Mouse (Mus musculus): ENCODE results near the gene Ltbp1. TPM values are rescaled to one million over a fixed set of nuclear protein-coding genes. Genes with fewer than 3 reads are reported as not detected.
A peak's percentile ranks its signal among the peaks of the same experiment; 100 is the strongest.

The Ltbp1 gene
- polyA plus RNA-seq, 1 experiment = 7.6 TPM

DNA sequence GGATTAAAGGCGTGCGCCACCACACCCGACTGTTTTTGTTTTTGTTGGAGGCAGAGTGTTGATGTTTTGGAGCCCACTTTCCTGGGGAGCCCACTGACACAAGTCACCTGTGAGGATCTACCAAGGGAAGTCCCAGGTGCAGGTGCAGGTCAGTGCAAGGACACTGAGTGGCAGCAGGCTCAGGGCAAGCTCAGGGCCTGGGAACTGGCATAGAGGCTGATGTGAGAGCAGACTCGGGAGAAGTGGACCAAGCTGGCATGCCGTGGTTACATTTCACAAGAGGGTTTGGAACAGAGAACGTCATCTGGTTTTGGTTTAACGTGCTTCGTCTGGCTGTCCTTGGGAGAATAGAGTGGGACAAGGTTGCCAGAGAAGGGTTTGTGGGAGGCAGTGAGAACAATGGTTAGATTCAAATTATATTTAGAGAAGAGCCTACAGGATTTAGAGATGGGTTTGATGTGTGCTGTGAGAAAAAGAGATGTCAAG, 46.1 kb downstream of the Ltbp1 start:
- 91% methylated on average over 8 of the region's 8 CpGs for WGBS
- DNase-seq (ENCODE audit: low read depth, low spot score) = no peak

DNA sequence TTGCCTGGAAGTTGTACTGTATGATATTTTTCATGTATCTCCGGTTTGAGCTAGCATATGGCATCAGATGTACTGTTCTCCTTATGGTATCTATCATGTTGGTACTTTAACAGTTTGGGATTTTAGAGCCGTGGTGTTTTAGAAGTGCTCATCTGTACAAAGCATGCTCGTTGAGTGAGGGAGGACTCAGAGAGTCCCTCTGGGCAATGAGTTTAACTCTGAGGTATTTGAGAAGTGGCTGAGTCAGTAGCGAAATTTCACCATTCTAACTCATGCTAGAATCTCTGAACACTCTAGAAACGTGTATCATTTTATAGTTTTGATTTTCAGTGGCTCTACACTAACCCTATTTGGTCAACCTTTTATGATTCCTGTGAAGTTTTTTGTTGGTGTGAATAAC, 49.9 kb downstream of the Ltbp1 start:
- no peak for DNase-seq (ENCODE audit: low read depth, low spot score)
- 69% methylated on average over 5 of the region's 5 CpGs for WGBS

DNA sequence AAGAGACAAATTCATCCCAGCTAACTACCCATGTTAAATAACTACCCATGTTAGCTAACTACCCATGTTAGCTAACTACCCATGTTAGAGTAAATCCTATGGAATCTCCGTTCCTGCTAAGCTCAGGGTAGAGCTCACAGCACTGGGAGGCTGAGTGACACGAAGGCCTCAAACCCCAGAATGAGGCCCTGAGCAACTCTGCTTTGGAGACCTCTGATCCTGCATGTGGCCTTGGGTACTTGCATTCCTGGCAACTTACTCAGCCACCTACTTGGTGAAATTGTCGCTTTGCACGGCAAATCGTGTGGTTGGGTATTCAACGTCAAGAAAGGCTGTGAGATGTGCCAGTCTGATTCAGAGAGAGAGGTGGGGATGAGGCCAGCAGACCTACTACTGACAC, 50.6 kb downstream of the Ltbp1 start:
- DNase-seq (ENCODE audit: low read depth, low spot score) = no peak
- 87% methylated on average over 6 of the region's 6 CpGs for WGBS

DNA sequence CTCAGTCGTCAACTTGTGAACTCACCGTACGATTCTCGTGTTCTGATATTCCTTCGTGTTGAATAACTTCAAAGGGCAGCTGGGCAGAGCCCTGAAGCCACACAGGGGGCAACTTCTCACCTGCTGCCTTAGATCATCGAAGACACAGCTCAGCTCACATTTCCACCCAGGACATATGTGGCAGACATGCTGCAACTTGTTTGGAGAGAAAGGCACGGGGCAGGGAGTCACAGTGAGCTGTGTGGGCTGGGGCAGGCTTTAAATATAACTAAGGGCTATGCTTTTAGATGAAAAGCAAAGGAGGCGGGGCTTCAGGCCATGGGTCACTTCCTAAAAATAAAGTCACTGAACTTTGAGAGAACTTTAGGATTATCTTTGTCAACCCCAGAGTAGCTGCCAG, 51.3 kb downstream of the Ltbp1 start:
- DNase-seq (ENCODE audit: low read depth, low spot score) = no peak
- 67% methylated on average over 8 of the region's 8 CpGs for WGBS

DNA sequence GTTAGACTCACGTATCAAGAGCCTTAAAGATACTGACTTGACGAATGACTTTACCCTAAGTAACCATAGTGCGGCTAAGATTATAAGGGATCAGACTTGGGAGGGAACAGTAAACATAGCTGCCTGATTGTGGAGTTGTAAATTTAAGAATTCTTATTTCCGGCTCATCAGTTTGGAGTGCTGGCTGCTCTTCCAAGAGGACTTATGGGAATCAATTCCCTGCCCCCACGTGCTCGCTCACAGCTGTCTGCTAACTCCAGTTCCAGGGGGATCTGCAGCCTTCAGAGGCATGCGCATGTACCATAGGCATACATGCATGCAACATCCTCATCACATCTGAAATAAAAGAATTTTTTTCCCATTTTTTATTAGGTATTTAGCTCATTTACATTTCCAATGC, 61.0 kb downstream of the Ltbp1 start:
- no peak for DNase-seq (ENCODE audit: low read depth, low spot score)
- WGBS = 58% methylated on average over 7 of the region's 7 CpGs

DNA sequence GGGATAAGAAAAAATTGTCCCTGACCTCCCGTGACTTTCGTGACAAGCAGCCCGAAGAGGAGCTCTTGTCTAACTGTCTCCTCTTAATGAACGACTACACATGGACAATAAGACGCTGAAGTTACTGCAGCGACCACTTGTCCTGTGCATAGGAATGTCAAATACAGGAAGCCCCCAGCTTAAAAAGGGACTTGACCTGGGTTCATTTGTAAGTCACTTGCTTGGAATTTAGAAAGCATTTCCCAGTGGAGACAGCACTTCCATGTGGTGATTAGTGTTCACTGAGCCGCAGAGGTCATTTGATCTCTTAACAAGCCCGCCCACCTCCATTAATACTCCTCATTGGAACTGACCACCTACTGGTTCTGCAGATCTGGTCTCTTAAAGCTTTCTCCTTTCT, 61.9 kb downstream of the Ltbp1 start:
- WGBS = 65% methylated on average over 8 of the region's 8 CpGs

DNA sequence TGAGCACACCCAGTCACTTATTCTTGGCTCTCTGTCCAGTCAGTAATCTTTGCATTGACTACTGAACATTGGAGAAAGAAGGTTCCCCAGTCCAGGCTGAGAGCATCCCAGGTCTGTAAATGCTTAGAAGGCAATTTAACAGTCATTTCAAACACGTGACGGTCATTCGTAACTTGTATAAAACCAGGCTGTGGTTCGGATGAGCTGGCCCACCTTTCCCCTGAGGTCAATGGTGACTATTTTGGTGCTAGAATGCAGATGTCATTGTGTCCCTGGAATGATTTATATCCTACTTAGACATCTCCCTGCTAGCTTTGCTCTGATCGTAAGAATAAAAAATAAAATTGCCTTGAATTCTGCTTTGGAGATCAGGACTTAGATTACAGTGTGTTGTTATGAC, 63.9 kb downstream of the Ltbp1 start:
- 75% methylated on average over 5 of the region's 5 CpGs for WGBS
- no peak for DNase-seq (ENCODE audit: low read depth, low spot score)

More for the DNA sequence above, 61.9 kb downstream of the Ltbp1 start:
- no peak for DNase-seq (ENCODE audit: low read depth, low spot score)

DNA sequence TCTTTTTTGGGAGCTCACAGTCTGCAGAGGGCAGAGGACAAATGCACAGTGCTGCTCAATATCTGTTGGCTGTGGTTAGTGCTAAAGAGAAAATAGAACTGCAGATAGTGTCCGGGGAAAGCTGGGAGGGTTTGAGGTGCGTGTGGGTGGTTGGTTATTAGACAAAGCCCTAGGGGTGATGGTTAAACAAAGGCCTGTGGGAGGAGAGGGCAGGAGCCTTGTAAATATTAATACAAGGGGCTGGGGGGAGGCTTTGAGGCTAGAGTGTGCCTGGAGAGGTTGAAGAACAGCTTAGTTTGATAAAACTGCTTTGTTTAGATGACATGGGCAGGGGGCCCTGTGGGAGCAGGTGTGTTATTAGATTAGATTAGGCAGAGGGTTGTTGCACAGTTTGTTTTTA, 65.8 kb downstream of the Ltbp1 start:
- 50% methylated on average over 2 of the region's 2 CpGs for whole genome bisulfite sequencing
- DNase-seq (ENCODE audit: low read depth, low spot score) = no peak

DNA sequence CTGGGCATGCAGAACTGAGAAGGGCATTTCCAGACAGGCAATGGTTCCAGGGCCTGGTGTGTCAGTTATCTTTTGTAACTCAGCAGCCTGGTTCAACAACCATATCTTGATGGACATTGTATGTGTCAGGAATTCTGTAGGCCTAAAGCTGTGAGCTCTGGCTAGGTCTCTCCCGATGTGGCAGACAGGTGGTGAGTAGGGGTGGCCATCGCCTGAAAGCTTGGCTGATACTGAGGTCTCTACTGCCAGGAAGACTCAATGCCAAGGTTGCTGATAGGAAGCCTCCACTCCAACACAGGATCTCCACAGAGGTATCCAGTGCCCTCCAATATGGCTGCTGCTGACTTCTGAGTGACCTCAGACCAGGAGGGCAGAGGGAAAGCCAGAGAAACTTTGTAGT, 66.4 kb downstream of the Ltbp1 start:
- WGBS = 90% methylated on average over 2 of the region's 2 CpGs
- DNase-seq (ENCODE audit: low read depth, low spot score) = no peak

DNA sequence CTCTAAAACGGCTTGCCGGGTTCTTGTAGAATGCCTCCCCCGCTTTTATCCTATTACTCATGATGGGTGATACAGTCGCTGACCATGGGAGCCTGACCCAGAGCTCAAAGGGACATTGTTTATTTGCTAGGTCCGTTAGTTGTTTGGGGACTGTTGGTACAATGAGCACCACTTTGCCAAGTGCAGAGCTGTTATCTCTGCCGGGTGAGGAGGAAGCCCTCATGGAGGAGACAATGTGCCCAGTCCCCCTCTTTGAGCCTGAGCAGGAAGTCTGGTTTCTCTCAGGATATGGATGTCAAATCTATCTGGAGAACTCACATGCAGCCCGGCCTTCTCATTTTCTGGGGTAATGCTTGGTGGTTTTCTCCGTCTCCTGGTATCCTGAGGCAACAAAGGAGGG, 68.5 kb downstream of the Ltbp1 start:
- 25% methylated on average over 8 of the region's 8 CpGs for WGBS
- DNase-seq (ENCODE audit: low read depth, low spot score) = no peak

DNA sequence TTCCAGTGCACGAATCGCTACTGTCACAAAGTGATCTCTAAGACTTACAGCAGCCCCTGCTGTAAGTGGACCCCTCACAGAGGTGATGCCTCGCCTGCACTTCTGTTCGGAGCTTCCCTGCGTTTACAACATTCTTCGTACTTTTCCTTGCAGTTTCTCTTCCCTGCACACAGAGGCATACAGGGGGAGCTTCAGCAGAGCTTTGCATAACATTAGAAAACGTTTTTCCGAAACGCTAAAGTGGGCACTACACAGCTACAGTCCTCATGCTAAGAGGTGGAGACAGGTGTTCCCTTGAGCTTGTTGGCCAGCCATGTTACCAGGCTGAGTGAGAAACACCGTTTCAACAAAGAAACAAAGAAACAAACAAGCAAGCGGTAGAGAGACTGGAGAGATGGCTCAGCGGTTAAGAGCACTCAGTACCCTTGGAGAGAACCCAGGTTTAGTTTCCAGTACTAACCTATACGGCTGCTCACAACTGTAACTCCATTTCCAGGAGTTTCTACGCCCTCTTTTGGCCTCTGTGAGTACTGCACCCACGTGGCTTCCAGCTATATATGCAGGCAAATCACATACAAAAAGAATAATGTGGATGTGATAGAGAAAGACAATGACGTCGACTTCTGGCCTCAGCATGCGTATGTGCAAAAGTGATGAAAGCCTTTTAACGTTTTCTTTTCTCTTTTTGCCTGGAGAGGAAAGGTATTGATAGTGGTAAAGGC, 69.8 kb downstream of the Ltbp1 start:
- no peak for DNase-seq (ENCODE audit: low read depth, low spot score)
- 62% methylated on average over 19 of the region's 19 CpGs for WGBS

DNA sequence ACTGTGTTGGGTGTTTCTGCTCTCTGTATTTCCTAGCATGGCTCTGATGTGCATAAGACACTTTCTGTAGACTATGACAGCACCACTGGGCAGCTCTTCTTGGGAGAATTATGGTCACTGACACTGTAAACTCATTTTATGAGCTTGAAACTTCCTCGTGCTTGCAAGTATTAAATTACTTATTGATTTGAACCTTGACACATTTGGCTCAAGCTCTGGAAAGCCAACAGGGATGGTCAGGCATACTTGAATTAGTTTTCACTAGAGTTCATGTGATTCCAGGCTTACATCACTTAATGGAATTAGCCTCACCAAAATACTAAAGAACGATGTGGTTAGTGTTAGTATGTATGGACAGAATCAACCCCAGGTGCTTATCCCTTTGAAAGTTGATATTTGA, 76.0 kb downstream of the Ltbp1 start:
- 28% methylated on average over 2 of the region's 2 CpGs for WGBS
- peak; percentile 46 for DNase-seq (ENCODE audit: low read depth, low spot score)

DNA sequence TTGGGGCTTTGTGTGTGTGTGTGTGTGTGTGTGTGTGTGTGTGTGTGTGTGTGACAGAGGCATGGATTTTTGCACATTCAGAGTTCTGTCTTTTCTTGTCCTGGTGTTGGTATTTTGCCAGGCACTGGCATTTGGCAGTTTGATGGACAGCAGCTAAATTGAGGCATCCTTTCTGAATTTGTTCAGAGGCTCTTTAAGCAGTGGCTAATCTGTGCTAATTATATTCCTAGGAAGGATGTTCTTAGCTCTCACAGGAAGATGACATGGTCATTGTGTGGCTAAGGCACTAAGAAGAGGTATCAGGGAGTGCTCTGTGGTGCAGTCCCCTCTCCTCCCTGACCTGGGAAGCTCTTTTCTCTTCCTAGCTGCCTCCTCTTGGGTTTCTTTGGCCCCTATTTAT, 77.1 kb downstream of the Ltbp1 start:
- no peak for DNase-seq (ENCODE audit: low read depth, low spot score)

DNA sequence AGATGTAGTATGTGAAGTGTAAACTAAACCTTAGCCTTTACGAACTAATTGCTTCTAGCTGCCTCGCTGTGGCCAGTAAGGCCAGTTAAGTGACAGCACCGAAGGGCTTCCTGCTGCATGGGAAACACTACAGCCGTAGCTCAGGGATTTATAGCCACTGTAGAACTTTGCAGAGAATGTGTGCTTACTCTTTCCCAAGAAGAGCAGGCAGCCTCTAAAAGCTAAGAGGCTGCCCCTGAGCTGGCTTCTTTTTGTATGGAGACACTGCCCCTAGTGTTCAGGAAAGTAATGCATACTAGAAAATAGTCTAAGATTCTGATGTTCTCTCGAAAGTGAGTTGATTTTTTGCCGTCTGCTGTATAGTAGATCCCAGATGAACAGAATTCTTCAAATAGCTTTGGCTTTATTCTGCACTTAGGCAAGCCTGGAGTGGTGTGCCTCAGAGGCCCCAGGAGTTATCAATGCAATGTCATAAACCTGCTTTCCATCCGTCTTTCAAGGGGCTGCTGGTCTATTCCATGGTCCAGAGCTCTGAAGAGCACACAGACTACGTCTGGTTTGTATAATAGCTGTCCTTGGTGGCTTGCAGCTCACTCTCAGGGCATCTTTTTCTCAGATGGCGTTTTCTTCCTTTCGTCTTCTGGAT, 82.1 kb downstream of the Ltbp1 start:
- no peak for DNase-seq (ENCODE audit: low read depth, low spot score)
- 38% methylated on average over 10 of the region's 10 CpGs for WGBS

DNA sequence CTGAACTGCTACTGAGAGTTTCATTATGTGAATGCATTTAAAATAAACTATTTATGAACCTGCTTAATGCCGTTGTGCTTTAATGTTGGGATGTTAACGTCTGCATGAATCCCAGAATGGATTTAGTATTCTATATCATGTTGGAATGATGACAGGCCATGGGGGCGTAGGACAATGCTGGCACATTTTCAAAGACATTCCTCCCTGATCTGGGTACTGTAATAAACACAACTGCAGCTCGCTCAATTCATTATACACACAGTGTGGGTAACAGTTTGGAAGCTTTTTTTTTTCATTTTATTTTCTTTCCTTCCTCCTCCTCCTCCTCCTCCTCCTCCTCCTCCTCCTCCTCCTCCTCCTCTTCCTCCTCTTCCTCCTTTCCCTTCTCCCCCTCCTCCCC, 82.9 kb downstream of the Ltbp1 start:
- no peak for DNase-seq (ENCODE audit: low read depth, low spot score)
- 55% methylated on average over 4 of the region's 4 CpGs for WGBS

DNA sequence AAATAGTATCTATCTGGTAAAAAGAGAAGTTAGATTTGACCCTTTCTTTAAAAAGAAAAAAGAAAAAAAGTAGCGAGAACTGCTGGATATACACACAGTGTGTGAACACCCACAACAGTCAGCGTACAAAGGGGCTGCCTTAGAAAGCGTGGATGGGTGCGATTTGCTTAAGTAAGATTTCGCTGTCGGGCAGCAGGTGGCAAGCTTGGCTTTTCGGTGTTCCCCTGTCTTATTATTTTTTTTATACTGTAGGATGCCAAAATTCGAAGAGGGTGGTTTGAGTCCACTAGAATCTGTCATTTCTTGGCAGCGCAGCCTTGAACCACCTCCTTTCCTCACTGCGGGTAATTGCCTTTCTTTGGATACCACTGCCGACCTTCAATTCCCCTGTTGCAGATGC, 83.4 kb downstream of the Ltbp1 start:
- WGBS = 81% methylated on average over 11 of the region's 11 CpGs
- DNase-seq (ENCODE audit: low read depth, low spot score) = no peak

DNA sequence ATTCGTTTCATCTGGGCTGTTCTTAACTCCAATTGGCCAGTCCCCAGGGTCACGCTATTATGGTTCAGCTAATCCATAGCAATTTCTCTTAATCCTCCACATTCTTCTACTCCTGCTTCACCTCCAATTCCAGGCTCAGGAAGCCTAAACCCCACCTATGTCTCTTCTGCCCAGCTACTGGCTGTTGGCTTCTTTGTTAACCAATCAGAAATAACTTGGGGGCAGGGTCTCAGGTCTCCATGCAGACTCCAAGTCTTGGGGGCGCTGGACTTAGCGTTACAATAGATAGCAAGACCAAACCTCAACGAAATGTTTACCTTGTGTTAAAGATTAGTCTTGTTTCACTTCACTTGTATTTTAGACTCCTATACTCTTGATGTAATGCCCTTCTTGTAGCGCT, 85.2 kb downstream of the Ltbp1 start:
- no peak for DNase-seq (ENCODE audit: low read depth, low spot score)
- 68% methylated on average over 6 of the region's 6 CpGs for WGBS

DNA sequence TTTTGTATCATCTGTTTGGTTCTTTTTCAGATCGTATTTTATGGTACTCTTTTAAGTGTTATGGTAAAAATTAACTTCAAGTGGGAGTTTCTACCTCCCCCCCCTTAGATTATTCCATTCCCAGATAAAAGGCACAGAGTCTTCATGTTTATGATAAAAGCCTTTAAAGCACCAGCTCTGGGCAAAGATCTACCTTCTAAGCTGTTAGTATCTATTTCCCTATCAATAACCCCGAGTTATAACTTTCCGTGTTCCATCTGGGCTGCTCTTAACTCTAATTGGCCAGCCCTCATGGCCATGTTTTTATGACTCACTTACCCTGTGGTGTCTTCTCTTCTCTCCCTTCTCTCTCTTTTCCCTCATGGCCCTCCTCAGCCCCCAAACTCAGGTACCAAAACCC, 88.2 kb downstream of the Ltbp1 start:
- WGBS = 43% methylated on average over 3 of the region's 3 CpGs
- DNase-seq (ENCODE audit: low read depth, low spot score) = no peak

DNA sequence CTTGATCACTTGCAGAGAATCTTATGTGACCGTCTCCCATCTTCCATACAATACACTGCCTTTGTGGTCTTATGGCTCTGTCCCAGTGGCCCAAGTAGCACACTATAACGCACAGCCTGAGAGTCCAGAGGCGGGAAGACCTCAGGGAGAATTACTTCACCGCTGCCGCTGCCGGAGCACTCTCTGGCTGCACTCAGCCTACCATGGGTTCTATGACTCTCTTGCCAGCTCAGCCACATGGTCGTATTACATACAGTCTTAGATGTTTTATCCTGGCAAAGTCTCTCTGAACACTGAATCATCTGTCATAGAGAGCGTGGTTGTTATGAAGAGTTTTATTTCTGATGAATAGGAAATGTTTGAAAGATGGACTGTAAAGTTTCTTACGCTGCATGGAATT, 89.2 kb downstream of the Ltbp1 start:
- WGBS = 77% methylated on average over 9 of the region's 9 CpGs

DNA sequence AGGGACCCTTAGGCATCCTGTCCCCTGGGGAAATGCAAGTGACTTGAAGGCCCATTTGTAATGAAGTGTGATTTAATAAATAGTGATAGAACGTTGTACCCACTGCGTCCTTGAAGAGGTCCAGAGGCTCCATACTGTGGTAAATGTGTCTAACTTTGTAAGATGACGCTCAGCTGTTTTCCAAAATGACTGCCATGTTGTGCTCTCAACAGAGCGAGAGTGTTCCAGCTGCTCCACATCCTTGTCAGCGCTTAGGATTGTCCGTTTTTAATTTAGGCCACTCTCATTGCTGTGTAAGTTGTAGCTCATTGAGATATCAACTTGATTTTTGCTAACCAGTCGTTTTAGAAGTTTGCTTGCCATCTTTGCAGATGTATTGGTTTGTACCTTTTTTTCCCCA, 91.4 kb downstream of the Ltbp1 start:
- WGBS = 81% methylated on average over 7 of the region's 7 CpGs
- no peak for DNase-seq (ENCODE audit: low read depth, low spot score)

More for the DNA sequence above, 89.2 kb downstream of the Ltbp1 start:
- DNase-seq (ENCODE audit: low read depth, low spot score) = no peak

DNA sequence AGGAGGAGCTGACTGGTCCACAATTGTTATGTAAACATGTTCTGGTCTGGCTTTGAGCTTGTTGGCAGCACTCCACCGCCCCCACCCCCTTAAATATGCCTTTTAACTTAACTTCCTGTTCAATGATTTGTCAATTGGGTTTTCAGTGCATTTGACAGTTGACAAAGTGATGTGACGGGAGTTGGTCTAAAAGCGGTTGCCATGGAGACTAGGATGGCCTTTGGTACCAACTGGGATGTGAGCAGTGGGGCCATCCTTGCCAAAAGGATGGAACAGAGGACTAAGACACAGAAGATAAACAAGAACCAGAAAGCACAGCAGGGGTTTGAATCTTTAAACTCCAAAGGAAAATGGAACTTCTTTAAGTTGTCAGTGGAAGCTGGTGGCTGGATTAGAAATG, 92.0 kb downstream of the Ltbp1 start:
- DNase-seq (ENCODE audit: low read depth, low spot score) = no peak
- WGBS = 63% methylated on average over 3 of the region's 3 CpGs

DNA sequence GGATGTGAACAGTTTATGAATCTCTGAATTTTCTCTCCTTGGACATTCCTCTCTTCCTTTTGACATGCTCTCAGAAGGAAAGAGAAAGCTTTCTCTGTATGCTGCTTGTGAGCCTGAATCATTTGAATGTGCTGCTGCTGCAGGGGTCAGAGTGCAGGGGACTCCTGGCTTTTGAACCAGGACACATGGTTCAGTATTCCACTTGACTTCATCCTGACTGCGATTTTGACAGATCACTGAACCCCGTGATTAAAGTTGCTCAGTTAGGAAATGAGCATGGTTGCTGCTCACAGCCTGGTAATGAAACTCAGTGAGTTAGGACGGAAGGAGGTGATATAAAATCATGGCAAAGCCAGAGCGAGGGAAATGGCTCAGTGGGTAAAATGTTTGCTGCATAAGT, 95.8 kb downstream of the Ltbp1 start:
- 80% methylated on average over 4 of the region's 4 CpGs for WGBS
- DNase-seq (ENCODE audit: low read depth, low spot score) = no peak

Data from large intestine, adult 2 months (tissue).